Mouse (Mus musculus) G1E (cell line): ENCODE data around the gene Tmed10.

Experiments used
- CTCF ChIP-seq: IDR thresholded peaks from 2 replicates; pipeline ENCODE4 v1.5.1; 2012; ENCODE audit warnings: low read depth, low read length, inconsistent platforms, mixed read lengths
- GATA1 ChIP-seq: IDR thresholded peaks from 2 replicates; pipeline ENCODE4 v1.6.1; 2012; ENCODE audit warnings: borderline replicate concordance, low read length, inconsistent platforms, mixed read lengths
- GATA2 ChIP-seq: IDR thresholded peaks from 2 replicates; pipeline ENCODE4 v1.6.1; 2012; ENCODE audit warnings: low read depth, low read length, inconsistent platforms, borderline replicate concordance

DNA sequence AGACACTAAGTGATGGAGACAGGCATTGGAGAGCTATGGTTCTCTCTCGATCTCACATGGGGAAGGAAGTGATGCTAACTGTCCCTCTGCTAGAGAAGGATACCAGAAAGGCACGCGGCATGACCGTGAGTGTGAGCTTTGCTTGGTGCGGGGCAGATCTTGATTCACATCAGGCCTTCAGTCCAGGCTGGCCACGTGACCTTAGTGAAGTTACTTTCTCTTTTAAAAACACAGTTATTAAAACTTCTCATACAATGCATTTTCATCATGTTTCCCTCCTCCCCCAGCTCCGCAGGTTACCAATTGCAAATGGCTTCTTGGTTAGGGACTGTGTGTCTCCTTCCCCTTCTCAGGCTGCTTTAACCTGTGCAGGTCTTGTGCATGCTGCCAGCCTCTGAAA, 16.5 kb upstream of the Tmed10 start:
- TF ChIP-seq CTCF (no peak), GATA1 (no peak), GATA2 (no peak)
